Mouse (Mus musculus): Measurements from ENCODE around the gene Cachd1. TPM values are rescaled to one million over a fixed set of nuclear protein-coding genes. Genes with fewer than 3 reads are reported as not detected.

Gene Cachd1
- polyA plus RNA-seq, 1 experiment from 2014 or later: 7.0 TPM

GRCm38 (mm10) chr4:101069154-101069971, 292.9 kb downstream of the Cachd1 start:
- 2% methylated on average over 55 of the region's 55 CpGs for WGBS
- peak overlapping the region; percentile 78 for H3K9ac ChIP-seq (ENCODE audit: low read length)
- no peaks in the 10 kb centered on the region for H3K27me3 ChIP-seq (ENCODE audit: control insufficient read depth, insufficient read depth, low read length)
- H3K27ac ChIP-seq (replicated peaks): peak overlapping the region; percentile 56
- H3K4me2 ChIP-seq (replicated peaks; ENCODE audit: low read depth): peak overlapping the region; percentile 91
- peak; percentile 58 for ATAC-seq (ENCODE audit: low FRiP score, low TSS enrichment)
- no peak for TF ChIP-seq EP300 (optimal IDR thresholded peaks at IDR 0.05)
- H3K9me3 ChIP-seq (ENCODE audit: control insufficient read depth, low read length): no peaks in the 10 kb centered on the region
- H3K4me1 ChIP-seq (replicated peaks; ENCODE audit: control insufficient read depth, insufficient read depth): no peaks in the 10 kb centered on the region
- no peaks in the 10 kb centered on the region for H3K36me3 ChIP-seq (ENCODE audit: control insufficient read depth, insufficient read depth, low read length)
- H3K4me3 ChIP-seq (ENCODE audit: low read depth, low read length): peak overlapping the region; percentile 76
- peak; percentile 44 for DNase-seq (ENCODE audit: low spot score)

DNA sequence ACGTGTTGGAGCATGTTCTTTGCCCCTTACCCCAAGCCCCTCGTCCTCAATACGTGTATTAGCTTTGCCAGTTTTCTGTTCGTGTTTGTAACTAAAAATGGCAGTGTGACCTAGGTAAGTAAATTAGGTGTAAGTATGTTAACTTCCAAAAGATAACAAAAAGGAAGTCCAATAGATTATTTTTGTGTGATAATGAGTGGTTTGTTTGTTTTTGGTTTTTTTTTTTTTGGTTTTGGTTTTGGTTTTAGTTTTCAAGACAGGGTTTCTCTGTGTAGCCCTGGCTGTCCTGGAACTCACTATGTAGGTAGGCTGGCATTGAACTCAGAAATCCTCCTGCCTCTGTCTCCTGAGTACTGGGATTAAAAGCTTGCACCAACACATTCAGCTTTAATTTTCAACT, 295.1 kb downstream of the Cachd1 start:
- no peaks in the 10 kb centered on the region for H3K36me3 ChIP-seq (ENCODE audit: control insufficient read depth, insufficient read depth, low read length)
- no peak overlapping the region for H3K4me3 ChIP-seq (ENCODE audit: low read depth, low read length)
- no peak overlapping the region for H3K4me2 ChIP-seq (replicated peaks; ENCODE audit: low read depth)
- no peaks in the 10 kb centered on the region for H3K4me1 ChIP-seq (replicated peaks; ENCODE audit: control insufficient read depth, insufficient read depth)
- no peak for DNase-seq (ENCODE audit: low spot score)
- no peaks in the 10 kb centered on the region for H3K9me3 ChIP-seq (ENCODE audit: control insufficient read depth, low read length)
- 59% methylated on average over 4 of the region's 4 CpGs for WGBS
- no peaks in the 10 kb centered on the region for H3K27me3 ChIP-seq (ENCODE audit: control insufficient read depth, insufficient read depth, low read length)
- no peak overlapping the region for H3K9ac ChIP-seq (ENCODE audit: low read length)
- no peak for TF ChIP-seq CTCF (IDR thresholded peaks at IDR 0.05; ENCODE audit: low read depth)
- no peak for TF ChIP-seq EP300 (optimal IDR thresholded peaks at IDR 0.05)
- no peak overlapping the region for H3K27ac ChIP-seq (replicated peaks)
- ATAC-seq (ENCODE audit: low FRiP score, low TSS enrichment): no peak

DNA sequence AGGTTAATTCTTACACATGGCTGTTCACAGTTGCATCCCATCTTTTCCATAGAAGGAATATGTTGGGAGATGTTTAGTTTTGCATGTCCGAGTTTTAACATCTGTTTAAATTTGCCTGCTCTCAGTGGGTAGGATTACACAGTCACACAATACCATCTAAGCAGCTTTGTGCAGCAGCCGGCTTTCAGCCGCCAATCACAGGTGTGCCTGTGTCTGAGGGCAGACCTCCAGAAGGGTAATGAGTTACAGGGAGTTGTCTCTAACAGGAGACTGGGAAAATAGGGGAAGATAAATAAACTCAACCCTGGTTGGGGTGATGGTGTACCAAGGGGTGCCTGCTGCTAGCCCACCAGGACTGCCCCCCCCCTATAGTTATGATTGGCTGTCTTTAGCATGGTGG, 299.9 kb downstream of the Cachd1 start:
- H3K9ac ChIP-seq (ENCODE audit: low read length): no peak overlapping the region
- WGBS: 21% methylated on average over 3 of the region's 3 CpGs
- H3K36me3 ChIP-seq (ENCODE audit: control insufficient read depth, insufficient read depth, low read length): no peaks in the 10 kb centered on the region
- no peaks in the 10 kb centered on the region for H3K27me3 ChIP-seq (ENCODE audit: control insufficient read depth, insufficient read depth, low read length)
- ATAC-seq (ENCODE audit: low FRiP score, low TSS enrichment) (no peak), DNase-seq (ENCODE audit: low spot score) (no peak)
- H3K9me3 ChIP-seq (ENCODE audit: control insufficient read depth, low read length): no peaks in the 10 kb centered on the region
- no peaks in the 10 kb centered on the region for H3K4me1 ChIP-seq (replicated peaks; ENCODE audit: control insufficient read depth, insufficient read depth)
- TF ChIP-seq CTCF (IDR thresholded peaks at IDR 0.05; ENCODE audit: low read depth): no peak
- TF ChIP-seq EP300 (optimal IDR thresholded peaks at IDR 0.05): no peak
- no peak overlapping the region for H3K4me2 ChIP-seq (replicated peaks; ENCODE audit: low read depth)
- H3K4me3 ChIP-seq (ENCODE audit: low read depth, low read length): no peak overlapping the region
- no peak overlapping the region for H3K27ac ChIP-seq (replicated peaks)

Other genes with a start within 250 kb of the Cachd1 start
- gene Gm10577, start 244.0 kb downstream of the Cachd1 start, polyA plus RNA-seq (2015; fragmentation: Nextera tagmentation; extraction: Ambion mirVana): not detected in 2 replicates

All from stomach, postnatal 0 days (tissue).